Mouse (Mus musculus) heart, embryonic 13.5 days (tissue): Measurements from ENCODE around the gene Spp2. TPM values are rescaled to one million over a fixed set of nuclear protein-coding genes. Genes with fewer than 3 reads are reported as not detected.

Source experiments
- ATAC-seq: fragments of 200-750 bp; cut with Nextera tagmentation; 2 replicates; pipeline ENCODE4 v1.8.0; 2017; ENCODE audit warnings: moderate TSS enrichment; ENCODE audit not compliant: insufficient number of reproducible peaks, low FRiP score, low TSS enrichment; ENCODE audit errors: extremely low read depth
- H3K27ac ChIP-seq: fragments of 300-500 bp; sonication (generic); replicated peaks from 2 replicates; pipeline ENCODE4 v1.5.1; 2015; ENCODE audit warnings: moderate library complexity, mild to moderate bottlenecking, inconsistent platforms
- H3K27me3 ChIP-seq: fragments of 300-500 bp; sonication (generic); replicated peaks from 2 replicates; pipeline ENCODE4 v1.6.1; 2015; ENCODE audit warnings: mild to moderate bottlenecking, inconsistent platforms
- H3K36me3 ChIP-seq: fragments of 300-500 bp; sonication (generic); 2 replicates; pipeline ENCODE4 v1.6.1; 2015; ENCODE audit warnings: mild to moderate bottlenecking, inconsistent platforms
- H3K4me1 ChIP-seq: fragments of 300-500 bp; sonication (generic); 2 replicates; pipeline ENCODE4 v1.6.1; 2015; ENCODE audit warnings: inconsistent platforms
- H3K4me2 ChIP-seq: fragments of 300-500 bp; sonication (generic); 2 replicates; pipeline ENCODE4 v1.6.1; 2015; ENCODE audit warnings: inconsistent platforms, mild to moderate bottlenecking, moderate library complexity
- H3K4me3 ChIP-seq: fragments of 300-500 bp; sonication (generic); 2 replicates; pipeline ENCODE4 v1.5.1; 2015; ENCODE audit warnings: moderate library complexity, mild to moderate bottlenecking, inconsistent platforms
- H3K9ac ChIP-seq: fragments of 300-500 bp; sonication (generic); 2 replicates; pipeline ENCODE4 v1.6.1; 2015; ENCODE audit warnings: inconsistent platforms, mild to moderate bottlenecking, moderate library complexity
- H3K9me3 ChIP-seq: fragments of 300-500 bp; sonication (generic); 2 replicates; pipeline ENCODE4 v1.6.1; 2016; ENCODE audit warnings: inconsistent platforms
- WGBS: fragments of 180-500 bp; shearing (Covaris S2); methylation state at CpG from one replicate; pipeline ENCODE4 v1.1.7; 2015; ENCODE audit warnings: mixed read lengths; 5-methylcytosine and 5-hydroxymethylcytosine counted together
- polyA plus RNA-seq: library from polyadenylated mRNA; unstranded; fragments of >200 nt; fragmentation: Nextera tagmentation; extraction: Ambion mirVana; gene quantifications from 2 replicates; pipeline ENCODE4 v1.2.1, GENCODE M21; 2015

Spp2 gene
- 0.79 and 4.4 TPM in 2 replicates for polyA plus RNA-seq

DNA sequence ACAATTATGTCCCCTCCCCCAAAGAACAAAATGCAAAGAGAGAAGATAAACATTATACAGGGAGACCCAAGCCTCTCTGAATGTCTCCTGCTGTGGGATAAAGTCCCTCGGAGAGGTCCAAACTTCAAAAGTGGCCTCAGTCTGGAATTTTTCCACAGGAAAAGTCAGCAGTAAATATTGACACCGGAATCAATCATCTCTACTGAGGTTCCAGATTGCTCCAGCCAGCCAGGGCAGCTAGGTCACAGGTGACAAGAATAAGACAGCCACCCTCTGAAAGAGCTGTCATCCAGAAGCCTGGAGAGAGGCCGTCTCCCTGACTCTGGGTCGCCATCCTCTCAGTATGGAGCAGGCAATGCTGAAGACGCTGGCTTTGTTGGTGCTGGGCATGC lies at the start of gene Spp2:
Gene Spp2, plus strand, starts transcription at position 155 of the 392 bp plus-strand sequence.
- Histone ChIP-seq H3K4me3 (no peak within 1 kb of the TSS), H3K4me1 (no peaks in the 10 kb centered on the region), H3K9ac (no peak within 1 kb of the TSS), H3K27ac (no peak within 1 kb of the TSS), H3K27me3 (no peaks in the 10 kb centered on the region), H3K36me3 (no peaks in the 10 kb centered on the region), H3K4me2 (no peak within 1 kb of the TSS), H3K9me3 (no peaks in the 10 kb centered on the region)
- no peak for ATAC-seq
- WGBS = 71% methylated on average over 5 of the region's 5 CpGs

DNA sequence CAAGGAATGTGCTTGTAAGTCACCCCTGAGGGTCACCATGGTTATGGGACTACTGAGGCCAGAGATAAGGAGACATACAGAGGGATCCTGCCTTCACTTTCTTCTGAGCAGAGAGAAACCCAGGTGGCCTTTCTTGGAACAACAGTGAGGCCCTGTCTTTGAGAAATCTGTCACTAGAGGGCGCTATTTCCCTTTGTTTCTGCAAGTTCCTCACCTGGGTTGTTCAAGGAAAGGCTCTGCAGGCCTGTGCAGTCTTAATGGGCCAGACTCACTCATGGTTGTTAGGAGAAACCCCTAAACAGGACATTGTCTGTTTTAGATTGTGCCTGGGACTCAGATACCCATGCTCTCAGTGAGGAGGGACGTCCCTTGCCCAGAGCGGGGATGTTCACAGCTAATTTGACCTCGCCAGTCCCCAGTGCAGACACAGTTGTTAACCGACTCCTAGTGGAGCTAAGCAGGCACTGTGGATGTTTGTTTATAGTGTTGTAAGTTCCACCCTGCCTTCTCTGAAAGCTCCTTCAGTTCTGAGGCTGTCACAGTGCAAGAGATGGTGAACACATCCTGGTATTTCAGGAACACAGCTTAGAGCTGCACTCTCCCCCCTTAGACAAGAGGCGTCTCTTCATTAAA lies 49.2 kb upstream of the Spp2 start:
- no peak overlapping the region for H3K27ac ChIP-seq
- no peak for ATAC-seq
- 67% methylated on average over 6 of the region's 6 CpGs for WGBS

DNA sequence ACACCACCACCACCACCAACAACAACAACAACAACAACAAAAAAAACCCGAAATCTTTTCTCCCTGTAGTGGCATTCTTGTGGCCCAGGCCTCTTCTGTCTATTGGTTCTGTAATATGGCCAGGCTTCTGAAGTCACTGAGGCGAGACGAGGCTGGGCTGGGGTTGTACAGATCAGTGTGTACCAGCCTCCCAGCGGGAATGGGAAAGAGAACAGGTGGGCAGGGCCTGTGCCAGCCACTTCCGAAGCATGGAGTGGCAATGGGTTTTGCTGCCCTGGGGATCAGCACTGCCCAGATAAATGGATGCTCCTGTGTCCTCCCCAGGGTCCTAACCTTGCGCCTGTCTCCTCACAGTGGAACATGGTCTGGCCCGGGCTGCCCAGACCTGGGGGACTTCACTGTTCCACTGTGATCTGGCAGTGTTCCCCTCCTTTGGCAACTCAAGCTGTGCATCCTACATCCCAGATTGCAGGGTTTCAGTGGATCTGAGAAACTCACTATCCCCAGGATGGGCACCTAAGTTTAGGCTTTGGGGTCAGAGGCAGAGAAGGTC lies 48.6 kb upstream of the Spp2 start:
- 74% methylated on average over 7 of the region's 7 CpGs for WGBS
- H3K36me3 ChIP-seq = no peaks in the 10 kb centered on the region
- no peak overlapping the region for H3K9ac ChIP-seq
- H3K27ac ChIP-seq = no peak overlapping the region
- H3K4me1 ChIP-seq = no peaks in the 10 kb centered on the region
- no peak overlapping the region for H3K4me3 ChIP-seq
- no peak overlapping the region for H3K4me2 ChIP-seq
- ATAC-seq = no peak
- no peaks in the 10 kb centered on the region for H3K9me3 ChIP-seq
- H3K27me3 ChIP-seq = no peaks in the 10 kb centered on the region

More for the DNA sequence above, 49.2 kb upstream of the Spp2 start:
- H3K4me3 ChIP-seq = no peak overlapping the region
- no peaks in the 10 kb centered on the region for H3K4me1 ChIP-seq
- H3K4me2 ChIP-seq = no peak overlapping the region
- no peaks in the 10 kb centered on the region for H3K36me3 ChIP-seq
- no peaks in the 10 kb centered on the region for H3K9me3 ChIP-seq
- no peak overlapping the region for H3K9ac ChIP-seq
- H3K27me3 ChIP-seq = no peaks in the 10 kb centered on the region

DNA sequence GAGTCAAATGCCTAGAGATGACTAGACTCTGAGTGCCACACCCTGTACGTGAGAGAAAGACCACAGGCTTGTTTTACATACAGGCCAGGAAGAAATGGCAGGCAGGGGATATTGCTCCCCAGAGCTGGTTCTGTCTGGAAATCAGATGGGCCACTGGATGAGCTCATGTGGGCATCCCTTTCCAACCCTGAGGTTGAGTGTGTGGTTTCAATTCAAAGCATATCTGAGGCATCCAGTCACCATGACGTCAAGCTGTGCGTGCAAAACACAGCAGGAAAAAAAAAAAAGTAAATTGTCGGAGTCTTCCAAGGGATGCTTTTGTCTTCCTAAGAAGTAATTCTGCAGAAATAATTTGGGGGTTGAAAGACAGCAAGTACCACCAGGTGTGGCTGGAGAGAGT lies 45.7 kb upstream of the Spp2 start:
- 69% methylated on average over 4 of the region's 4 CpGs for whole genome bisulfite sequencing
- H3K4me2 ChIP-seq = no peak overlapping the region
- H3K27me3 ChIP-seq = no peaks in the 10 kb centered on the region
- no peak overlapping the region for H3K9ac ChIP-seq
- H3K4me1 ChIP-seq = no peaks in the 10 kb centered on the region
- no peak overlapping the region for H3K4me3 ChIP-seq
- no peak overlapping the region for H3K27ac ChIP-seq
- ATAC-seq = no peak
- H3K9me3 ChIP-seq = no peaks in the 10 kb centered on the region
- H3K36me3 ChIP-seq = no peaks in the 10 kb centered on the region

DNA sequence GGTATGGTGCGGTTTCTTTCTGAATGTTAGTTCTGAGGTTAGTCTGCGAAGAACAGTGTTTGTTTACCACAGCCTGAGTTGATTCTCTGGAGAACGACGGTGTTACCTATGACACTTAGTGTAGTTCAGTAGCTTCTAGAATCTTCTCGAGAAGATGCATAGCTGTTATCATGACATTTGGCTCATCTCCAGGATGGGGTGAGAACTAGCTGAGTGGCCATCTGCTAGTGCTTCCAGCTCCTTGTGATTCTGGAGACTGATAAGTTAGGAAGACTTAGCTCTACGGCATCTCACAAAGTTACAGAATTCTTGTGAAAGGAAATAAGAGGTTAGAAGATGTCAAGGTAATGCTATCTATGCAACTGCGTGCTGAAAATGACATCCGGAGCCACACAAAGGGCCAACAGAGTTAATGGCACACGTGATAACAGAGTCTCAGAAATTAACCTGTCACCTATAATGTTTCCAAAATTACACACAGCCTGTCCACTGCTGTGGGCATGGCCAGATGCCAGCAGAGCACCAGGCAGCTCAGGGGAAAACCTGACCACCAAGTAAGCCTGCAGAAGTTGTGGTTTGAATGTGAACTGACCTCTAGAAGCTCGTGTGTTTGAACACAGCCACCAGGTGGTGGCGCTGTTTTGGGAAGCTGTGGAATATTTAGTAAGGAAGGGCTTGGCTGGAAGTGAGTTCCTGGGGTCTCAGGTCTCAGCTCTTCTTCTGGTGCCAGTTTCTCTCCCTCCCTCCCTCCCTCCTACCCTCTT lies 39.7 kb upstream of the Spp2 start:
- no peak overlapping the region for H3K27ac ChIP-seq
- no peak overlapping the region for H3K9ac ChIP-seq
- H3K36me3 ChIP-seq = no peaks in the 10 kb centered on the region
- no peaks in the 10 kb centered on the region for H3K27me3 ChIP-seq
- H3K4me2 ChIP-seq = no peak overlapping the region
- H3K4me3 ChIP-seq = no peak overlapping the region
- no peaks in the 10 kb centered on the region for H3K4me1 ChIP-seq
- peaks cover 4% of the 10 kb centered on the region; the same call in 1 of the 2 replicates for H3K9me3 ChIP-seq
- WGBS = 65% methylated on average over 11 of the region's 11 CpGs
- no peak for ATAC-seq

DNA sequence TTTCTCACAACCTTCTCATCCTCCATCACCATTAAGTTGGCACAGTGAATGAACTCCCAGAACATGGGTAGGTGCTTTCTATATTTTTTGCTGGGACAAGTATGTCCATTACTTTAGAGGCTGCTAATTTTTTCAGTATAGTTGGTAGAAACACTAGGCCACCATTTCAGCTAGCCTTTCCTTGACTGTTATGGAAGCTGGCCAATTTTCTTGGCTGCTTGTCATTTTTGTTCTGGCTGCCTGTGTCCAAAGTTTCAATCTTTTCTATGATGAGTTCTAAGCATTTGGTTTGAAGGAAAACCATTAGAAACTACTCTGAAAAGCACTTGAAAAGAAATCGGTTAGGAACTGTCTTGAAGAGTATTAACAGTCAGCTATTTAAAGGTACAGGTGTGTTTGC lies 28.3 kb upstream of the Spp2 start:
- Histone ChIP-seq H3K4me3 (no peak overlapping the region), H3K27me3 (no peaks in the 10 kb centered on the region), H3K27ac (no peak overlapping the region), H3K9me3 (no peaks in the 10 kb centered on the region), H3K4me2 (no peak overlapping the region), H3K4me1 (no peaks in the 10 kb centered on the region), H3K9ac (no peak overlapping the region), H3K36me3 (no peaks in the 10 kb centered on the region)
- WGBS = 70% methylated on average over 1 of the region's 1 CpGs
- ATAC-seq = no peak

DNA sequence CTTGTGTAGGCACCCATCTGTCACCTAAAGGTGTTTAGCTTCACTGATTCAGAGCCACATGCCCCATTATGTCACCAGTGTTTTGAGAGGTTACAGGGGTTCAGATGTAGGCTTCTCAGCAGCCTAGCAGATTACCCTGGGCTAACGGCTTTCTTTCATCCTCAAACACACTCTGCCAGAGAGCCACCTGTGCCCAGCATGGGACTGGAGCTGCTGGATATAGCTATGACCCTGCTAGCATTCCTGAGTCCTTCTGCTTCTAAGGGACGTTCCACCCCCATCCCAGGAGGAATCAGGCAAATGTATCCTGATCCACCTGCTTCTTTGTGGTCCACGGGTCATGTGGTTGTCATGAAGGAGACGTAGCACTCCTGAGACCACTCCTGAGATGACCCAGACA lies 15.1 kb upstream of the Spp2 start:
- Histone ChIP-seq H3K4me3 (no peak overlapping the region), H3K9me3 (no peaks in the 10 kb centered on the region), H3K9ac (no peak overlapping the region), H3K27ac (no peak overlapping the region), H3K36me3 (no peaks in the 10 kb centered on the region), H3K4me2 (no peak overlapping the region), H3K4me1 (no peaks in the 10 kb centered on the region), H3K27me3 (no peaks in the 10 kb centered on the region)
- no peak for ATAC-seq
- 58% methylated on average over 4 of the region's 4 CpGs for WGBS

DNA sequence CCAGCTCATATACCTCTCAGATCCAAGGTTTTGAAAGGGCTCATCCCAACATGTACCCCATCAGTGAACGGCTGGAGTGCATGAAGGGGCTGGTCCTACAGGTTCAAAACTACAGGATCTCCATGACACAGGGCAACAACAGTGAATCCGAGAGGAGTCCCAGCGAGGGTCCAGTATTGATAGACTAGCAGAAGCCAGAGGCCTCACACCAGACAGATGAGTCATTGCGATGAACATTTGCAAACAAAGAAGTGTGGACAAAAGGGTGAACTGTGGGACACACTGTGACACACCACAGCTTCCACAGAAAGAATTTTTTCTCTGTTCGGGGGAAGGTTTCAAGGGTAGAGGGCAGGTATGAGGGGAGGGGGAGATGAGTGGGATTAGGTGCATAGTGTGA lies 13.4 kb upstream of the Spp2 start:
- H3K9me3 ChIP-seq = no peaks in the 10 kb centered on the region
- H3K27ac ChIP-seq = no peak overlapping the region
- no peaks in the 10 kb centered on the region for H3K36me3 ChIP-seq
- ATAC-seq = no peak
- no peaks in the 10 kb centered on the region for H3K27me3 ChIP-seq
- no peaks in the 10 kb centered on the region for H3K4me1 ChIP-seq
- WGBS = 76% methylated on average over 5 of the region's 5 CpGs
- H3K4me2 ChIP-seq = no peak overlapping the region
- H3K4me3 ChIP-seq = no peak overlapping the region
- H3K9ac ChIP-seq = no peak overlapping the region

DNA sequence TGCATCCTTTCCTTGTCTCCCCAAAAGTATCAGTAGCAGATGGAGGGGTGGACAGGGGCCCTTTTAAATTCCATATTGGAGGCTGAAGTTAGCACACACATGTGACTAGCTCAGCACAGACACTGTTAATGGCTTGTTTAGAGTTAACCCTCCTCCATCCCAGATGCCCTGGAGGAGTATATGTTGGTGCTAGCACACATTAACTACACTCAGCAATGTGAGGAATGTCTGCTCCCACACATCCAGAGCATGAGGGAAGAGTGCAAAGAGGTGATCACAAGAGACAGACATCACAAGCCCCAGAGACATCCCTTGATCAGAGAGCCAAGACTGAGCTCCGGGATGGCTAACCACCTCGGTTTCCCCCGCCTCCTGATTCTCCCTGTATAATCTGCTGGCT lies 3.4 kb upstream of the Spp2 start:
- no peaks in the 10 kb centered on the region for H3K9me3 ChIP-seq
- H3K4me3 ChIP-seq = no peak overlapping the region
- WGBS = 63% methylated on average over 3 of the region's 3 CpGs
- no peak overlapping the region for H3K9ac ChIP-seq
- H3K27me3 ChIP-seq = no peaks in the 10 kb centered on the region
- peaks cover 5% of the 10 kb centered on the region for H3K4me1 ChIP-seq
- no peak for ATAC-seq
- H3K36me3 ChIP-seq = no peaks in the 10 kb centered on the region
- H3K27ac ChIP-seq = no peak overlapping the region
- H3K4me2 ChIP-seq = no peak overlapping the region

DNA sequence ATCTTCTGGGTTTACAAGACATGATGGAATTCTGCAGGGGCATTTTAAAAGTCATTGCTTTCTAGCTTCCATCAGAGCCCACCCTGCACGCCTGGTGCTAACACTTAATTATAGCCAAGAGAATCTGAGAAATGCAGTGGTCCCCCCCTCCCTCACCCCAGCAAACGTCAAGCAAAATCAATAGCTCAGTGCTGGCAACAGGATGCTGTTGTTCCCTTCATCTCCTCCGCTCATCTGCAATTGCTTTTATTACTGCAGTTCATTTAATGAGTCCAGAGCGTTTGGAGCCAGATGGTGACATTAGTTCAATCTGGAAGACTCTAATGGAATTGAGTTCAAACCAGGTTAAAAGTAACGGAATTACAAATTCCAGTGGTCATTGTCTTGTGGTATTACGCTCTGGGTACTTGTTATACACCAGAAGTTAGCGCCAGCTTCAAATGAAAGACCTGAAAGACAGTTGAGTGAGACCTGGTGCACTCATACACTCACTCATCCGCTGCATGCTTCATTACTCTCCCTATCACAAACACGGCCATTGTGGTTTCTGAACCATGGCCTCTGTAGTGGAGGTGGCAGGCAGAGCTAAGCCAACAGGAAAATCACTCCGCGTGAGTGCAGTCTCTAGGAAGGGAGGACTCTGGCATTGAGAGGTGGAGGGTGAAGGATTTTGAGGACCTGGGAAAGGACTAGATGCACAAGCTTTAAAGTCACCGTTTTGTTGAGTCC lies 519 bp upstream of the Spp2 start:
- Histone ChIP-seq H3K9me3 (no peaks in the 10 kb centered on the region), H3K4me2 (no peak overlapping the region), H3K36me3 (no peaks in the 10 kb centered on the region), H3K4me3 (no peak overlapping the region), H3K27me3 (no peaks in the 10 kb centered on the region), H3K4me1 (no peaks in the 10 kb centered on the region), H3K9ac (no peak overlapping the region), H3K27ac (no peak overlapping the region)
- ATAC-seq = no peak
- WGBS = 69% methylated on average over 12 of the region's 12 CpGs

DNA sequence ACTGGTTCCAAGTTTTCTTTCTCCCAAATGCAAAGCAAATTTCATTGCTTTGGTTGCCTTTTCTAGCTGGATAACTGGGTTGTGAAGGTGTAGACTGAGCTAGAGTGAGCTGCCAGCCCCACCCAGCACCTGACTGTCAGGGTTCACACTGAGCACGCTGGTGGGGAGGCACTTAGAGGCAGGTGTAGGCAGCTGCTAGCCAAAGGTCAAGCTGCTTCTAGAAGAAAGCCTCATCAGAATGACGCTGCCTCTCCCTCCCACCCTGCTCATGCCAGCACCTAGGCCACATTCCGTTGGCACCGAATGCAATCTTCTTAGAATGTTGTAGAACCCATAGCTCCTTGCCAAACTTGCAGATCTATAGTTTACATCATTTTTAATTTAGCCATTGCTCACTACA lies 1.6 kb downstream of the Spp2 start:
- 81% methylated on average over 4 of the region's 4 CpGs for WGBS
- ATAC-seq = no peak

More for the DNA sequence above, 1.6 kb downstream of the Spp2 start:
- Histone ChIP-seq H3K4me3 (no peak overlapping the region), H3K9ac (no peak overlapping the region), H3K27me3 (no peaks in the 10 kb centered on the region), H3K36me3 (no peaks in the 10 kb centered on the region), H3K4me2 (no peak overlapping the region), H3K9me3 (no peaks in the 10 kb centered on the region), H3K27ac (no peak overlapping the region), H3K4me1 (no peaks in the 10 kb centered on the region)
